Mouse (Mus musculus): ENCODE data around the gene Creld1. TPM values are rescaled to one million over a fixed set of nuclear protein-coding genes. Genes with fewer than 3 reads are reported as not detected.

Gene Creld1
- total and polyA plus RNA-seq, 3 experiments, result 3.4 to 12.9 (median 4.3) TPM

DNA sequence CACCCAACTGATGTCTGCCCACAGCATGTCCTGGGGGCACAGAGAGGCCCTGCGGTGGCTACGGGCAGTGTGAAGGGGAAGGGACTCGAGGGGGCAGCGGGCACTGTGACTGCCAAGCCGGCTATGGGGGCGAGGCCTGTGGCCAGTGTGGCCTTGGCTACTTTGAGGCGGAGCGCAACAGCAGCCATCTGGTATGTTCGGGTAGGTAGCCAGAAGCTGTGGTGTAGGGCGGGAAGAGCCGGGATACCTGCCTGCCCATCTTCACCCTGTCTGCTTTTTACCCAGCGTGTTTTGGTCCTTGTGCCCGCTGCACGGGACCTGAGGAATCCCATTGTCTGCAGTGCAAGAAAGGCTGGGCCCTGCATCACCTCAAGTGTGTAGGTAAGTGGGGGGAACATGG, 6.3 kb downstream of the Creld1 start:
- no peak overlapping the region for H3K27ac ChIP-seq (ENCODE audit: insufficient read depth, low read depth)
- H3K36me3 ChIP-seq (replicated peaks in 1 of 2; ENCODE audit: control insufficient read depth in 1 of 2, insufficient read depth in 1 of 2, low read length in 1 of 2), result peaks cover 12 to 62% of the 10 kb centered on the region in 2 experiments
- no peak overlapping the region for H3K9ac ChIP-seq (ENCODE audit: insufficient read depth, low read depth)
- H3K4me1 ChIP-seq (ENCODE audit: control insufficient read depth in 1 of 2, insufficient read depth in 2 of 2), result peaks cover 6 to 37% of the 10 kb centered on the region in 2 experiments
- in situ Hi-C loops (cut with MboI; ENCODE audit: low pct_ligation_motif_present, low pct_unique_long_range_greater_than_20kb, low sequenced_read_pairs) (no loop called here), dilution Hi-C loops (cut with MboI; ENCODE audit: extremely low pct_ligation_motif_present, extremely low pct_unique_long_range_greater_than_20kb, low sequenced_read_pairs) (no loop called here)
- H3K79me2 ChIP-seq (replicated peaks; ENCODE audit: control insufficient read depth, extremely low read depth, insufficient read depth, poor library complexity, severe bottlenecking), result no peaks in the 10 kb centered on the region
- H3K4me2 ChIP-seq (ENCODE audit: insufficient read depth, low read depth, poor library complexity, severe bottlenecking), result no peak overlapping the region
- H3K27me3 ChIP-seq (replicated peaks), result no peaks in the 10 kb centered on the region
- no peaks in the 10 kb centered on the region for H3K9me3 ChIP-seq (replicated peaks; ENCODE audit: low read length)
- DNase-seq (ENCODE audit: extremely low read depth), result no peak
- no peak overlapping the region for H3K4me3 ChIP-seq (replicated peaks in 1 of 3; ENCODE audit: low read depth in 2 of 3, low read length in 2 of 3, poor library complexity in 1 of 3)
- TF ChIP-seq POLR2AphosphoS2 (IDR thresholded peaks at IDR 0.05; ENCODE audit: low read depth, low read length) (no peak), SMC3 (IDR thresholded peaks at IDR 0.05; ENCODE audit: low read depth, low read length) (no peak), PAX5 (IDR thresholded peaks at IDR 0.05; ENCODE audit: low read length) (no peak), USF1 (IDR thresholded peaks at IDR 0.05; ENCODE audit: low read depth, low read length) (no peak), ZKSCAN1 (IDR thresholded peaks at IDR 0.05; ENCODE audit: borderline replicate concordance, low read depth, low read length) (no peak), KAT2A (IDR thresholded peaks at IDR 0.05; ENCODE audit: insufficient replicate concordance, low read length) (no peak), TBP (conservative IDR thresholded peaks at IDR 0.05; ENCODE audit: low read depth, low read length) (no peak), CHD2 (IDR thresholded peaks at IDR 0.05; ENCODE audit: low read length) (no peak), MAFK (IDR thresholded peaks at IDR 0.05; ENCODE audit: insufficient replicate concordance, low read length) (no peak)

DNA sequence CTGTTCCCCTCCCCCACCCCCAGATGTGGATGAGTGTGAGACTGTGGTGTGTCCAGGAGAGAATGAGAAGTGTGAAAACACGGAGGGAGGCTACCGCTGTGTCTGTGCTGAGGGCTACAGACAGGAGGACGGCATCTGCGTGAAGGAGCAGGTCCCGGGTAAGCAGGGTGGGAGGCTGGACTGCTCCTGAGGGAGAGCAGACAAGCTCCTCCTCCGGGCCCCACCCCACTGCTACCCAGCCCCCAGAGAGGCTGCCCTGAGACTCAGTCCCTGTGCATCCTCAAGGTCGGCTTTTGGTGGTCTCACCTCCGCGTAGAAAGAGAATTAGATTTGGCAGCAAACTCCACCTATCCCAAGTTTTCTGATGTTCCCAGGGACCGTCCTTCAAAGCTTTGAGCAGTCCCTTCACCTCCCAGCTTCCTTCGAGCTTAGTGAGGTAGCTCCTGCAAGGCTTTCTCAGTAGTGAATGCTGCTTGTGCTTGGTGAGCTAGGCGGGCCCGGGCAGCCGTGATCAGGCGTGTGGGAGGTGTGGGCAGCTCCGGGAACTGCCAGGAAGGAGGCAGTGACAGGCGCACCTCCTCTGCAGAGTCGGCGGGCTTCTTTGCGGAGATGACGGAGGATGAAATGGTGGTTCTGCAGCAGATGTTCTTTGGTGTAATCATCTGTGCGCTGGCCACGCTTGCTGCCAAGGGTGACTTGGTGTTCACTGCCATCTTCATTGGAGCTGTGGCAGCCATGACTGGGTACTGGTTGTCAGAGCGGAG, 9.2 kb downstream of the Creld1 start:
- in situ Hi-C loops (cut with MboI; ENCODE audit: low pct_ligation_motif_present, low pct_unique_long_range_greater_than_20kb, low sequenced_read_pairs), result no loop called here
- Histone ChIP-seq H3K4me3 (replicated peaks in 1 of 3; ENCODE audit: low read depth in 2 of 3, low read length in 2 of 3, poor library complexity in 1 of 3) (no peak overlapping the region), H3K79me2 (replicated peaks; ENCODE audit: control insufficient read depth, extremely low read depth, insufficient read depth, poor library complexity, severe bottlenecking) (no peaks in the 10 kb centered on the region), H3K9ac (ENCODE audit: insufficient read depth, low read depth) (no peak overlapping the region), H3K9me3 (replicated peaks; ENCODE audit: low read length) (no peaks in the 10 kb centered on the region), H3K27me3 (replicated peaks) (no peaks in the 10 kb centered on the region), H3K4me2 (ENCODE audit: insufficient read depth, low read depth, poor library complexity, severe bottlenecking) (no peak overlapping the region), H3K4me1 (ENCODE audit: control insufficient read depth in 1 of 2, insufficient read depth in 2 of 2) (peaks cover 4 to 18% of the 10 kb centered on the region in 2 experiments), H3K36me3 (replicated peaks in 1 of 2; ENCODE audit: control insufficient read depth in 1 of 2, insufficient read depth in 1 of 2, low read length in 1 of 2) (peaks cover 12 to 69% of the 10 kb centered on the region in 2 experiments), H3K27ac (ENCODE audit: insufficient read depth, low read depth) (no peak overlapping the region)
- no peak for DNase-seq (ENCODE audit: extremely low read depth)
- dilution Hi-C loops (cut with MboI; ENCODE audit: extremely low pct_ligation_motif_present, extremely low pct_unique_long_range_greater_than_20kb, low sequenced_read_pairs), result no loop called here
- TF ChIP-seq IRF4 (IDR thresholded peaks at IDR 0.05; ENCODE audit: low read depth, low read length) (no peak), NELFE (IDR thresholded peaks at IDR 0.05; ENCODE audit: low read depth, low read length) (no peak), BHLHE40 (IDR thresholded peaks at IDR 0.05; ENCODE audit: low read depth, low read length) (no peak), MEF2A (IDR thresholded peaks at IDR 0.05; ENCODE audit: borderline replicate concordance, low read depth, low read length) (no peak), GABPA (IDR thresholded peaks at IDR 0.05; ENCODE audit: insufficient replicate concordance, low read depth, low read length) (no peak), UBTF (IDR thresholded peaks at IDR 0.05; ENCODE audit: low read depth, low read length) (no peak), TCF12 (IDR thresholded peaks at IDR 0.05; ENCODE audit: low read depth, low read length) (no peak), NRF1 (IDR thresholded peaks at IDR 0.05; ENCODE audit: low read depth, low read length) (no peak), ZNF384 (IDR thresholded peaks at IDR 0.05; ENCODE audit: low read depth, low read length) (no peak), MYC (IDR thresholded peaks at IDR 0.05; ENCODE audit: low read depth, low read length) (no peak), EP300 (IDR thresholded peaks at IDR 0.05; ENCODE audit: low read length) (no peak), USF1 (IDR thresholded peaks at IDR 0.05; ENCODE audit: low read depth, low read length) (no peak), ZMIZ1 (IDR thresholded peaks at IDR 0.05; ENCODE audit: low read depth, low read length) (no peak), HCFC1 (IDR thresholded peaks at IDR 0.05; ENCODE audit: low read depth, low read length) (no peak), MAFK (IDR thresholded peaks at IDR 0.05; ENCODE audit: insufficient replicate concordance, low read length) (no peak), CTCF (conservative IDR thresholded peaks at IDR 0.05 in 1 of 2, IDR thresholded peaks at IDR 0.05 in 1 of 2; ENCODE audit: low read depth in 2 of 2, low read length in 2 of 2) (no peak), RCOR1 (conservative IDR thresholded peaks at IDR 0.05; ENCODE audit: low read depth, low read length) (no peak), JUN (IDR thresholded peaks at IDR 0.05; ENCODE audit: insufficient read depth, low read depth, low read length) (no peak), SIN3A (IDR thresholded peaks at IDR 0.05; ENCODE audit: low read length) (no peak), POLR2A (IDR thresholded peaks at IDR 0.05; ENCODE audit: low read depth, low read length) (no peak)

All from CH12.LX (cell line).